Mouse (Mus musculus): Measurements from ENCODE around the gene Gm10974. TPM values are rescaled to one million over a fixed set of nuclear protein-coding genes. Genes with fewer than 3 reads are reported as not detected.
A peak's percentile ranks its signal among the peaks of the same experiment; 100 is the strongest.

The Gm10974 gene
- polyA plus RNA-seq, 1 experiment: not detected

GRCm38 (mm10) chr7:66339625-66340024 is 26.1 kb upstream of the Gm10974 start:
- Histone ChIP-seq H3K4me3 (replicated peaks) (peak overlapping the region; percentile 88), H3K9me3 (no peaks in the 10 kb centered on the region), H3K36me3 (replicated peaks; ENCODE audit: low read length) (peaks cover 54% of the 10 kb centered on the region), H3K4me1 (peaks cover 97% of the 10 kb centered on the region), H3K27me3 (replicated peaks) (no peaks in the 10 kb centered on the region)
- TF ChIP-seq GATA1 (IDR thresholded peaks at IDR 0.05; ENCODE audit: borderline replicate concordance, low read length): no peak
- TF ChIP-seq FLI1 (IDR thresholded peaks at IDR 0.05; ENCODE audit: low read length): no peak

DNA sequence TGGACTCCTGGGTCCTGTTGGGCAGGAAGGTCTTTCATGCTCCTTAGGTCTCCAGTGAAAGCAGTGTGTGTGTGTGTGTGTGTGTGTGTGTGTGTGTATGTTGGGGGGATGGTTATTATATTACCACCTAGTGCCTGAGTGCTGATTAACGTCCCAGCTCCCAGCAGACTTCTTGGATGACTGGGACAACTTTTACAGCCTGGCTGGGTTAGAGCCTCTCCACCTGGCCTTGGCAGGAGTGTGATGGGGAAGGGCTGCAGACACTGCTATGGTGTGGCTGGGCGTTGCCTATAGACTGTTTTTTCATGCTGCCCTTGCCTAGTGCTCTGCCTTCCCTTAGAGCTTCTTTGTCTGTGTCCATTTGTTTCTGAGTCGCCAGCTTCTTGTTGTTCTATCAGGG is 25.7 kb upstream of the Gm10974 start:
- H3K36me3 ChIP-seq (replicated peaks; ENCODE audit: low read length): peaks cover 52% of the 10 kb centered on the region
- H3K4me1 ChIP-seq: peaks cover 95% of the 10 kb centered on the region
- H3K27me3 ChIP-seq (replicated peaks): no peaks in the 10 kb centered on the region
- no peak for TF ChIP-seq GATA1 (IDR thresholded peaks at IDR 0.05; ENCODE audit: borderline replicate concordance, low read length)
- TF ChIP-seq FLI1 (IDR thresholded peaks at IDR 0.05; ENCODE audit: low read length): no peak
- no peaks in the 10 kb centered on the region for H3K9me3 ChIP-seq
- peak overlapping the region; percentile 88 for H3K4me3 ChIP-seq (replicated peaks)

DNA sequence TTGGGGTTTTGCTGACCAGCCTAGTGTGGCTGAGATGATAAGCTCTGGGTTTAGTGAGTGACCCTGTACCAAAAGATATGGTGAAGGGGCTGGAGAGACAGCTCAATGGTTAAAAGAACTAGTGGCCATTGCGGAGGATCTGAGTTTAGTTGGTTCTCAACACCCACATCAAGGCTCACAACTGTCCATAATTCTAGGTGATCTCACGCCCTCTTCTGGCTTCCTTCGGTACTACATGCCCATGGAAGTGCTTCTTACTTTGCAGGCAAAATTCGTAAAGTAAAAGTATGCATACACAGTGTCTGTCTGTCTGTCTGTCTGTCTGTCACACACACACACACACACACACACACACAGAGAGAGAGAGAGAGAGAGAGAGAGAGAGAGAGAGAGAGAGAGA is 23.4 kb upstream of the Gm10974 start:
- Histone ChIP-seq H3K4me1 (peaks cover 85% of the 10 kb centered on the region), H3K36me3 (replicated peaks; ENCODE audit: low read length) (peaks cover 55% of the 10 kb centered on the region), H3K9me3 (no peaks in the 10 kb centered on the region), H3K27me3 (replicated peaks) (no peaks in the 10 kb centered on the region), H3K4me3 (replicated peaks) (no peak overlapping the region)
- TF ChIP-seq FLI1 (IDR thresholded peaks at IDR 0.05; ENCODE audit: low read length) (no peak), GATA1 (IDR thresholded peaks at IDR 0.05; ENCODE audit: borderline replicate concordance, low read length) (no peak)

- Histone ChIP-seq H3K9me3 (no peaks in the 10 kb centered on the region), H3K4me1 (peaks cover 81% of the 10 kb centered on the region), H3K4me3 (replicated peaks) (peak overlapping the region; percentile 71), H3K27me3 (replicated peaks) (no peaks in the 10 kb centered on the region), H3K36me3 (replicated peaks; ENCODE audit: low read length) (peaks cover 57% of the 10 kb centered on the region)
- TF ChIP-seq GATA1 (IDR thresholded peaks at IDR 0.05; ENCODE audit: borderline replicate concordance, low read length) (no peak), FLI1 (IDR thresholded peaks at IDR 0.05; ENCODE audit: low read length) (no peak)
Measured at GRCm38 (mm10) chr7:66342831-66343230, 22.9 kb upstream of the Gm10974 start.

- Histone ChIP-seq H3K4me3 (replicated peaks) (peak overlapping the region; percentile 71), H3K27me3 (replicated peaks) (no peaks in the 10 kb centered on the region), H3K4me1 (peaks cover 76% of the 10 kb centered on the region), H3K36me3 (replicated peaks; ENCODE audit: low read length) (peaks cover 57% of the 10 kb centered on the region), H3K9me3 (no peaks in the 10 kb centered on the region)
- no peak for TF ChIP-seq FLI1 (IDR thresholded peaks at IDR 0.05; ENCODE audit: low read length)
- no peak for TF ChIP-seq GATA1 (IDR thresholded peaks at IDR 0.05; ENCODE audit: borderline replicate concordance, low read length)
Measured at GRCm38 (mm10) chr7:66343307-66343706, 22.4 kb upstream of the Gm10974 start.

GRCm38 (mm10) chr7:66346959-66347663 is 18.6 kb upstream of the Gm10974 start:
- H3K9me3 ChIP-seq: no peaks in the 10 kb centered on the region
- H3K4me1 ChIP-seq: peaks cover 64% of the 10 kb centered on the region
- peaks cover 60% of the 10 kb centered on the region for H3K36me3 ChIP-seq (replicated peaks; ENCODE audit: low read length)
- no peak overlapping the region for H3K4me3 ChIP-seq (replicated peaks)
- H3K27me3 ChIP-seq (replicated peaks): no peaks in the 10 kb centered on the region
- TF ChIP-seq GATA1 (IDR thresholded peaks at IDR 0.05; ENCODE audit: borderline replicate concordance, low read length) (no peak), FLI1 (IDR thresholded peaks at IDR 0.05; ENCODE audit: low read length) (no peak)

DNA sequence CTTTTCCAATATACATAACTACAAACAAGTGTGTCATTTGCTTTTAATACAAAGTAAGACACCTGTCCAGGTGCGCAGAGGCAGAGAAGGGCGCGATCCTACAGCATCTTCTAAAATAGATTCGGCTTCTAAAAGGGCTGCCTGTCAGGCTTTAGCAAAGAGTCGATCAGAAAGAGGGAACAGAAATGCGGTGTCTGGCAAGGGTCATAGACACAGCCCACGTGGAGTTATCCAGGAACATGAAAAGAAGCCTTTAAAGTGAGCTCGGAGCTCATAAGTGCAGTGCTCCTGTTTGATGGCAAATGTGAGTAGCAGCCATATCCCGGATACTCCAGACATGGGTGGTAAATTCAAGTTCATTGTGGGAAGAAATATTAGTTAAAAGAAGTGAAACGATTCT is 17.1 kb upstream of the Gm10974 start:
- no peak overlapping the region for H3K4me3 ChIP-seq (replicated peaks)
- TF ChIP-seq GATA1 (IDR thresholded peaks at IDR 0.05; ENCODE audit: borderline replicate concordance, low read length): no peak
- TF ChIP-seq FLI1 (IDR thresholded peaks at IDR 0.05; ENCODE audit: low read length): no peak
- H3K9me3 ChIP-seq: no peaks in the 10 kb centered on the region
- H3K4me1 ChIP-seq: peaks cover 59% of the 10 kb centered on the region
- H3K36me3 ChIP-seq (replicated peaks; ENCODE audit: low read length): peaks cover 63% of the 10 kb centered on the region
- no peaks in the 10 kb centered on the region for H3K27me3 ChIP-seq (replicated peaks)

GRCm38 (mm10) chr7:66349670-66350069 is 16.0 kb upstream of the Gm10974 start:
- Histone ChIP-seq H3K27me3 (replicated peaks) (no peaks in the 10 kb centered on the region), H3K4me3 (replicated peaks) (no peak overlapping the region), H3K9me3 (no peaks in the 10 kb centered on the region), H3K36me3 (replicated peaks; ENCODE audit: low read length) (peaks cover 61% of the 10 kb centered on the region), H3K4me1 (peaks cover 53% of the 10 kb centered on the region)
- TF ChIP-seq FLI1 (IDR thresholded peaks at IDR 0.05; ENCODE audit: low read length): no peak
- TF ChIP-seq GATA1 (IDR thresholded peaks at IDR 0.05; ENCODE audit: borderline replicate concordance, low read length): no peak

DNA sequence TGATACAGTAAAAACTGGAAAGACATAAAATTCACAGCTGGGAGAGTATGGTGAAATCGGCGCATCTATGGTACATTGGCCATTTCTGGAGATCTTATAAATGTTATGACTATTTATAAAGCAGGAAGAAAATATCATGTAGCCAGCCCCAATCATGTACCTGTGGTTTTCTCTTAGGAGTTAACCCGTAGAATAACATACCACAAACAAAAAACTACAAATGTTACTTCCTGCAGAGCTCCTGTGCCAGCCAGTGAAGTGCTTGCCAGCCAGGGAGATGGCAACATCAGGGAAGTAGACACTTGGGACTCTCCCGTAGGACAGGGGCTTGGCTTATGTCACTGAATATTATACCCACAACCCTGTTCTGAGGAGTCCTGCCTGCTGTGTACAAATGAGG is 14.6 kb upstream of the Gm10974 start:
- no peaks in the 10 kb centered on the region for H3K27me3 ChIP-seq (replicated peaks)
- peaks cover 58% of the 10 kb centered on the region for H3K4me1 ChIP-seq
- H3K4me3 ChIP-seq (replicated peaks): no peak overlapping the region
- H3K36me3 ChIP-seq (replicated peaks; ENCODE audit: low read length): peaks cover 59% of the 10 kb centered on the region
- H3K9me3 ChIP-seq: no peaks in the 10 kb centered on the region
- no peak for TF ChIP-seq GATA1 (IDR thresholded peaks at IDR 0.05; ENCODE audit: borderline replicate concordance, low read length)
- no peak for TF ChIP-seq FLI1 (IDR thresholded peaks at IDR 0.05; ENCODE audit: low read length)

- TF ChIP-seq GATA1 (IDR thresholded peaks at IDR 0.05; ENCODE audit: borderline replicate concordance, low read length) (no peak), FLI1 (IDR thresholded peaks at IDR 0.05; ENCODE audit: low read length) (no peak)
- Histone ChIP-seq H3K4me3 (replicated peaks) (no peak overlapping the region), H3K27me3 (replicated peaks) (no peaks in the 10 kb centered on the region), H3K4me1 (peaks cover 67% of the 10 kb centered on the region), H3K36me3 (replicated peaks; ENCODE audit: low read length) (peaks cover 59% of the 10 kb centered on the region), H3K9me3 (peaks cover 4% of the 10 kb centered on the region; the same call in 1 of the 2 replicates)
Measured at GRCm38 (mm10) chr7:66354911-66355310, 10.8 kb upstream of the Gm10974 start.
